Mouse (Mus musculus) forebrain, embryonic 13.5 days (tissue): Measurements from ENCODE around the gene 2310011J03Rik. TPM values are rescaled to one million over a fixed set of nuclear protein-coding genes. Genes with fewer than 3 reads are reported as not detected.

Experiments
- ATAC-seq: fragments of 200-750 bp; cut with Nextera tagmentation; 2 replicates; pipeline ENCODE4 v1.8.0; 2017
- H3K27ac ChIP-seq: fragments of 300-500 bp; sonication (generic); 2 replicates; pipeline ENCODE4 v1.5.1; 2015; ENCODE audit warnings: inconsistent platforms, mild to moderate bottlenecking, moderate library complexity
- H3K27me3 ChIP-seq: fragments of 300-500 bp; sonication (generic); 2 replicates; pipeline ENCODE4 v1.6.1; 2015; ENCODE audit warnings: mild to moderate bottlenecking, inconsistent platforms
- H3K36me3 ChIP-seq: fragments of 300-500 bp; sonication (generic); 2 replicates; pipeline ENCODE4 v1.6.1; 2015; ENCODE audit warnings: mild to moderate bottlenecking, inconsistent platforms; ENCODE audit not compliant: poor library complexity, severe bottlenecking
- H3K4me1 ChIP-seq: fragments of 300-500 bp; sonication (generic); 2 replicates; pipeline ENCODE4 v1.6.1; 2015; ENCODE audit warnings: inconsistent platforms
- H3K4me2 ChIP-seq: fragments of 300-500 bp; sonication (generic); 2 replicates; pipeline ENCODE4 v1.6.1; 2015; ENCODE audit warnings: inconsistent platforms, mild to moderate bottlenecking, moderate library complexity
- H3K4me3 ChIP-seq: fragments of 300-500 bp; sonication (generic); 2 replicates; pipeline ENCODE4 v1.5.1; 2015; ENCODE audit warnings: mild to moderate bottlenecking, inconsistent platforms
- H3K9ac ChIP-seq: fragments of 300-500 bp; sonication (generic); 2 replicates; pipeline ENCODE4 v1.6.1; 2015; ENCODE audit warnings: mild to moderate bottlenecking, inconsistent platforms
- H3K9me3 ChIP-seq: fragments of 300-500 bp; sonication (generic); replicated peaks from 2 replicates; pipeline ENCODE4 v1.6.1; 2016; ENCODE audit warnings: inconsistent platforms
- whole genome bisulfite sequencing: fragments of 180-500 bp; shearing (Covaris S2); methylation state at CpG from one replicate; pipeline ENCODE4 v1.1.7; 2015; 5-methylcytosine and 5-hydroxymethylcytosine counted together
- polyA plus RNA-seq: library from polyadenylated mRNA; unstranded; fragments of >200 nt; fragmentation: Nextera tagmentation; extraction: Ambion mirVana; gene quantifications from 2 replicates; pipeline ENCODE4 v1.2.1, GENCODE M21; 2015

Gene 2310011J03Rik
- polyA plus RNA-seq, 1 experiment from 2014 or later = 43.3 TPM

DNA sequence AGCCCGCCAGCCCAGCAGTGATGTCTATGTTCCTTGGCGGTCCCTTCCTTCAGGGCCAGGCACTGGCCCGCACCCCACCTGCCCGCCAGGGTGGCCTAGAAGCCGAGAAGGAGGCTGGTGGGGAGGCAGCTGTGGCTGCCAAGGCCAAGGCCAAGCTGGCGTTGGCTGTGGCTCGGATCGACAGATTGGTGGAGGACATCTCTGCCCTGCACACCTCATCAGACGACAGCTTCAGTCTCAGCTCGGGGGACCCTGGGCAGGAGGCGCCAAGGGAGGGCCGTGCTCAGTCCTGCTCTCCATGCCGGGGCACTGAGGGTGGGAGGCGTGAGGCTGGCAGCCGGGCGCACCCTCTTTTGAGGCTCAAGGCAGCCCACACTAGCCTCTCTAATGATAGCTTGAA is 8.8 kb downstream of the 2310011J03Rik start:
- H3K4me1 ChIP-seq = peaks cover 39% of the 10 kb centered on the region
- no peak overlapping the region for H3K9ac ChIP-seq
- H3K9me3 ChIP-seq = no peaks in the 10 kb centered on the region
- peaks cover 100% of the 10 kb centered on the region for H3K36me3 ChIP-seq
- no peak overlapping the region for H3K4me3 ChIP-seq
- H3K27me3 ChIP-seq = 0 out of 2 replicates have a peak, but pooled peaks cover 3% of the 10 kb centered on the region
- no peak overlapping the region for H3K4me2 ChIP-seq
- WGBS = 91% methylated on average over 15 of the region's 16 CpGs
- H3K27ac ChIP-seq = no peak overlapping the region
- ATAC-seq = no peak

DNA sequence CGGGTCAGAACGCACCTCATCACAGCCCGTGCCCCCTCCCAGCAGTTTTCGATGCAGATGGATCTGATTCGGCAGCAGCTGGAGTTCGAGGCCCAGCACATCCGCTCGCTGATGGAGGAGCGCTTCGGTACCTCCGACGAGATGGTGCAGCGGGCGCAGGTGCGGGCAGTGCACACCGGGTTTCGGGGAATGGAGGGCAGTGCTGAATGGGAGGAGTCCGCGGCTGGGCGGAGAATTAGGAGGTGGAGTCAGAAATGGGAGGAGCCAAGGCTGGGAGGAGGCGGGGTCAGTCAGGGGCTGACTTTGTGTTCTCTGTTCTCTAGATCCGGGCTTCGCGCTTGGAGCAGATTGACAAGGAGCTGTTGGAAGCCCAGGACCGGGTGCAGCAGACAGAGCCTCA is 15.5 kb downstream of the 2310011J03Rik start:
- Histone ChIP-seq H3K9me3 (no peaks in the 10 kb centered on the region), H3K4me3 (peak overlapping the region; percentile 14)

DNA sequence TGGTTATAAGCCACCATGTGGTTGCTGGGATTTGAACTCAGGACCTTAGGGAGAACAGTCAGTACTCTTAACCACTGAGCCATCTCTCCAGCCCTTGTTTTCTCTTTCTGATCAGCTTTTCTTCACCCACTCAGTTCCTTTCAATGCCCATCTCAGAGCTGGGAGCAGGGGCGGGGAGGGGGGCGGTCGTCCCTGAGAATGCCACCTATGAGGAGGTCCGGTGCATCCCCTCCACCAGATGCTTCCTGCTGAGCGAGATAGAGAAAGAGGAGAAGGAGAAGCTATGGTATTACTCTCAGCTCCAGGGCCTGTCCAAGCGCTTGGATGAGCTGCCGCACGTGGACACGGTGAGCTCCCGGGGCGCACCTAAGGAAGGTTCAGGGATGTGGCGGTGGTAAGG is 15.9 kb downstream of the 2310011J03Rik start:
- 36% methylated on average over 12 of the region's 12 CpGs for WGBS

More for the DNA sequence above, 15.5 kb downstream of the 2310011J03Rik start:
- WGBS = 32% methylated on average over 25 of the region's 25 CpGs
- Histone ChIP-seq H3K4me1 (peaks cover 59% of the 10 kb centered on the region), H3K27ac (no peak overlapping the region), H3K36me3 (peaks cover 84% of the 10 kb centered on the region), H3K9ac (peak overlapping the region; percentile 40; the same call in 1 of the 2 replicates), H3K4me2 (peak overlapping the region; percentile 35), H3K27me3 (no peaks in the 10 kb centered on the region)
- no peak for ATAC-seq

DNA sequence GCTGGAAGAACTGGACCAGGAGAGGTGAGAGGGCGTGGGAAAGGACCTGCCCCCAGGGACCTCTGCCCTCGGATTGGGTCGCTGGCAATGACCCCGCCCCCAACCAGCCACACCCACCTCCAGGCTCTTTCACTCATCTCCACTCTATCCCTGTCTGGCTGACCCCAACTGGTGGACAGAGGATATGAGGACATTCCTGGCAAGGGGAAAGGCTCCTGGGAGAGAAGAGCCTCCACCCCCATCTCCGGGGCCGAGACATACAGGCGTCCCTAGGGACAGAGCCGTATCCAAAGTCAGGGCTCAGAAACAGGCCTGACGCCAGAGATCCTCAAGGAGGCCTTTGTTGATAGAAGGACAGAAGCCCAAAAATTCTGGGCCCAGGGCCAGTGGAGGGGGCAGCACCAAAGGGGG is 17.9 kb downstream of the 2310011J03Rik start:
- ATAC-seq = no peak
- Histone ChIP-seq H3K4me1 (peaks cover 78% of the 10 kb centered on the region), H3K4me2 (peak overlapping the region; percentile 86), H3K36me3 (peaks cover 60% of the 10 kb centered on the region), H3K27me3 (no peaks in the 10 kb centered on the region), H3K9ac (peak overlapping the region; percentile 99), H3K27ac (peak overlapping the region; percentile 26; the same call in 1 of the 2 replicates), H3K9me3 (no peaks in the 10 kb centered on the region), H3K4me3 (peak overlapping the region; percentile 73)
- 21% methylated on average over 9 of the region's 9 CpGs for WGBS

More for the DNA sequence above, 15.9 kb downstream of the 2310011J03Rik start:
- H3K27me3 ChIP-seq = no peaks in the 10 kb centered on the region
- H3K4me3 ChIP-seq = peak overlapping the region; percentile 14; the same call in 1 of the 2 replicates
- peaks cover 80% of the 10 kb centered on the region for H3K36me3 ChIP-seq
- ATAC-seq = no peak
- H3K27ac ChIP-seq = no peak overlapping the region
- peak overlapping the region; percentile 35 for H3K4me2 ChIP-seq
- peaks cover 63% of the 10 kb centered on the region for H3K4me1 ChIP-seq
- H3K9ac ChIP-seq = peak overlapping the region; percentile 40; the same call in 1 of the 2 replicates
- H3K9me3 ChIP-seq = no peaks in the 10 kb centered on the region

DNA sequence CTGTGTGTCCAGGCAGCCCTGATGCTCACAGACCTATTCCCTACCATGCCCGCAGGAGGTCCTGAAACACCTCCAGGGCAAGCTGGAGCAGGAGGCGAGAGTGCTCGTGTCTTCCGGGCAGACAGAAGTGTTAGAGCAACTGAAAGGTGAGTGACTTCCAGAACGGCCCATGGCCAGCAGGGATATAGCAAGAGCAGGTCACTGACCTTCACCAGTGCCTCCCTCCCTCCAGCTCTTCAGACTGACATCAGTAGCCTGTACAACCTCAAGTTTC is 18.3 kb downstream of the 2310011J03Rik start:
- 62% methylated on average over 5 of the region's 5 CpGs for WGBS
- H3K4me3 ChIP-seq = peak overlapping the region; percentile 73
- H3K27me3 ChIP-seq = no peaks in the 10 kb centered on the region
- ATAC-seq = no peak
- peak overlapping the region; percentile 98; the same call in 1 of the 2 replicates for H3K27ac ChIP-seq
- no peaks in the 10 kb centered on the region for H3K9me3 ChIP-seq
- peaks cover 83% of the 10 kb centered on the region for H3K4me1 ChIP-seq
- peak overlapping the region; percentile 86 for H3K4me2 ChIP-seq
- peaks cover 55% of the 10 kb centered on the region for H3K36me3 ChIP-seq
- peak overlapping the region; percentile 99 for H3K9ac ChIP-seq

DNA sequence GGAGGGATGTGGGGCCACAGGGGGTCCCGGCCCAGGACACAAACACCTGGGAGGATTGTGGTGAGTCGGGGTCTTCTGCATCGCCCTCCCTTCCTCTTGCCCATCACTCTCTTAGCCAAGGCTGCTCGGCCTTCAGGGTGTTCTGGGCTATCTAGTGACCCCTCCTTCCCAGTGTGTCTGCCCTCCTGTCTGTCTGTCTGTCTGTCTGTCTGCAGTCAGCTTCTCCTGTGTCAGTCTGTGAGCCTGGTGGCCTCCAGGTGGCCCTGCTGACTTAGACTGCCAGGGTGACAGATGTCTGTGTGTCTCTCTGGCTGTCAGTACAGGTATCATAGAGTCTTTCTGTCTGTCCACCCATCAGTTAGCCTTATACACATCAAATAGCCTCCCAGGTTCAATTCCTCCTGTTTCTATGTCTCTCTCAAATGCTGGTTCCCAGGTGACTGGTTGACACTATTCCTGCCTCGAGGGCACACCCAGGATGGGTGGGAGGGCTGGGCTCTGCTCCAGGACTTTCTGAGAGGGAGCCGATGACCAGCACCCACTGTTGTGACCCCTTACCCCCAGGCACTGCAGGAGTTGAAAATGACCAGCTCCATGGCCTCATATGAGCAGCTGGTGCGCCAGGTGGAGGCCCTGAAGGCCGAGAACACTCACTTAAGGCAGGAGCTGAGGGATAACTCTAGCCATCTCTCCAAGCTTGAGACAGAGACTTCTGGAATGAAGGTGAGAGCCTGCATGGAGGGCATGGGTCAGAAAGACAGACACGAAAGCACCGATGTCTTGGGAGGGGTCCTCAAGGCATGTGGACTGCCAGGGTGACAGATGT is 18.9 kb downstream of the 2310011J03Rik start:
- Histone ChIP-seq H3K9me3 (no peaks in the 10 kb centered on the region), H3K4me1 (peaks cover 88% of the 10 kb centered on the region), H3K4me3 (peak overlapping the region; percentile 73), H3K4me2 (peak overlapping the region; percentile 86), H3K27me3 (no peaks in the 10 kb centered on the region), H3K36me3 (peaks cover 50% of the 10 kb centered on the region), H3K9ac (peak overlapping the region; percentile 99), H3K27ac (peak overlapping the region; percentile 98)
- ATAC-seq = no peak; the same call in 1 of the 2 replicates
- WGBS = 70% methylated on average over 9 of the region's 10 CpGs

DNA sequence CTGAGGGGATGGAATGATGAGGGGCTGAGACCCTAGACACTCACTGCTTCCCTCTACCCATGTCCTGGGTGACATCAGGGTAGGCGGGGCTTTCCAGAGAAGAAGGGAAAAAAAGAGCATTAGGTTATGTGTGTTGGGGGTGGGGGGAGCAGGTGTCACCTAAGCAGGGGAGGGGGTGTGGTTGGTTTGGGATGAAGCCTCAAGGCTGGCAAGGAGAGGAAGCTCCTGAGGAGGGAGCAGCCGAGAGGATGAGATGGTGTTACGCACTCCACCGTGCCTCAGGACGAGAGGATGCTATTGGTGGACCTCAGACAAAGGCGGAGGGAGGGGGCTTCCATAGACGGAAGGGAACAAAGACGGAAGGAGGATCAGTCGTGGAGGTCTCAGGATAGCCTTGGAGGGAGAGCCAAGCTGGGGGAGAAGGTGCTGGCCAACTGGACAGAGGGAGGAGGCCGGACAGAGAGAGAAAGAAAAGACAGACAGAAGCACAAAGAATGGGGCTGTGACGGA is 19.6 kb downstream of the 2310011J03Rik start:
- peak overlapping the region; percentile 73 for H3K4me3 ChIP-seq
- peak overlapping the region; percentile 99 for H3K9ac ChIP-seq
- peak overlapping the region; percentile 86 for H3K4me2 ChIP-seq
- H3K27ac ChIP-seq = peak overlapping the region; percentile 98
- ATAC-seq = peak; percentile 83
- WGBS = 5% methylated on average over 11 of the region's 11 CpGs
- H3K27me3 ChIP-seq = no peaks in the 10 kb centered on the region
- H3K36me3 ChIP-seq = peaks cover 42% of the 10 kb centered on the region
- peaks cover 91% of the 10 kb centered on the region for H3K4me1 ChIP-seq
- no peaks in the 10 kb centered on the region for H3K9me3 ChIP-seq

DNA sequence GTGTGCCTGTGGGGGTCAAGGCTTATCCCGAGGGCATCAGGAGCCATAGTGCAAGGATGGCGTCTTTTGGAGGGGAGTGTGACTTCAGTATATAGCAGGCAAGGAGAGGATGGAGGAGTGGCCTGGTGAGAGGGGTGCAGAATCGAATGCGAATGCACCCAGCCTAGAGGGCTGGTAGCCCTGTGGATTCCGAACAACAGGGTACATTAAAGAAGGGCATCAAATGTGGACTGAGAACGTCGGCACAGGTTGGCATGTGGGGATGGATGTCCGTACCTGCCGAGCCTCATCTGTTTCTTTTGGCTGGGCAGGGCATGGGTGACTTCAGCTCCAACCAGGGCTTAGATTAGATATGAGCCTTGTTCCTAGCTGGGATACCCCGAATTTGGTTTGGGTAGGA is 20.5 kb downstream of the 2310011J03Rik start:
- no peak for ATAC-seq
- H3K27ac ChIP-seq = peak overlapping the region; percentile 98
- WGBS = 43% methylated on average over 10 of the region's 10 CpGs
- H3K9me3 ChIP-seq = no peaks in the 10 kb centered on the region
- H3K36me3 ChIP-seq = peaks cover 36% of the 10 kb centered on the region
- H3K4me1 ChIP-seq = peaks cover 94% of the 10 kb centered on the region
- H3K4me2 ChIP-seq = peak overlapping the region; percentile 86
- peak overlapping the region; percentile 73 for H3K4me3 ChIP-seq
- no peaks in the 10 kb centered on the region for H3K27me3 ChIP-seq
- peak overlapping the region; percentile 99 for H3K9ac ChIP-seq

DNA sequence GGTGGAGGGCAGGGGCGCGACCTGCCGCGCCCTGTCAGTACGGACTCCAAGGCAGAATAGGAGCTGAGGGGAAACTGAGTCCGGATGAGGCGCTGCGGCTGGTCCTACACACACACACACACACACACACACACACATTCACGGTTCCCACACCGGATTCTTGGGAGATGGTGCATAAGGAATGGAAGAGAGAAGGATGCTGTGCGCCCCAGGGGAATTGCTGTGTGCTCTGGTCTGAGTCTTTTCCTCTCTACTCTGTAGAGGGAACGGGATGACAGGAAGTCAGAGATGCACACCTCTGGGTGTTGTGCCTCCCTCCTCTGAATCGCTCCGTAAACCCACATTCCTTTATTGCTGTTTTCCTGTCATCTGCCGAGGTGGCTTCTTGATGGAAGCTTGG is 21.0 kb downstream of the 2310011J03Rik start:
- Histone ChIP-seq H3K27me3 (no peaks in the 10 kb centered on the region), H3K36me3 (peaks cover 36% of the 10 kb centered on the region), H3K4me1 (peaks cover 94% of the 10 kb centered on the region), H3K4me2 (peak overlapping the region; percentile 86), H3K9ac (peak overlapping the region; percentile 99), H3K4me3 (peak overlapping the region; percentile 73), H3K27ac (peak overlapping the region; percentile 98), H3K9me3 (no peaks in the 10 kb centered on the region)
- ATAC-seq = no peak
- WGBS = 4% methylated on average over 15 of the region's 15 CpGs

DNA sequence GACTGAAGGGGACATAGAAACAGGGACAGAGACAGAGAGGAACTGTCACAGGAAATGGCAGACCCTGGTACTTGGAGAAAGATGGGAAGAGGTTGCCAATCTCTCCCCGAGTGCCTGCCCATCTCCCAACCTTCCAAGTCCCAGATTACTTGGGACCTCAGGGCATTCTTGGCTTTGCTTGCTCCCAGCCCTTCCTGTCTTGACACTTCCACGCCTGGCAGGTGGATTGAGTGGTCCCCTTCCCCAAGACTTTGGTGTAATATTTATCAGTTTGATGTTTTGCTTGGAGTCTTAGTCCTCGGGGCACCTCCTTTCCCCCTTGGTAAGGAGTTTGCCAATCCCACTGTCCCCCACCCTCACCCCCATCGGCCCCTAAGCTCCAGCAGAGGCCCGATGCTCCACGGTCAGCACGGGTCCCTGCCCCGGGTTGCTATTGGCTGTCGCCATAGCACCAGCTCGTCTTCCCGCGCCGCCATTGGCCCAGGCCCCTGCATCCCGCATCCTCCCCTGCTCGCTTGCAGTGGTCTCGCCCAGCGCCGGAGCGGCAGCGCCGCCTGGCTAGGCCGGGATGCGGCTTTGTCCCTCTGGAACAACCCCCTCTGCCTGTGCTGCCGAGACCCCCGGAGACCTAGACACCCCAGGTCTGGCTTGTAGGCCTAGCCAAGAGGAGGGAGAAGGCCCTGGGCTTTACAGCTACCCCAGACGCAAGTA is 21.6 kb downstream of the 2310011J03Rik start:
- WGBS = 2% methylated on average over 24 of the region's 26 CpGs
- peak; percentile 86 for ATAC-seq
- peak overlapping the region; percentile 98 for H3K27ac ChIP-seq
- H3K4me2 ChIP-seq = peak overlapping the region; percentile 86
- H3K4me1 ChIP-seq = peaks cover 94% of the 10 kb centered on the region
- H3K4me3 ChIP-seq = peak overlapping the region; percentile 73
- H3K9me3 ChIP-seq = no peaks in the 10 kb centered on the region
- peak overlapping the region; percentile 99 for H3K9ac ChIP-seq
- peaks cover 36% of the 10 kb centered on the region for H3K36me3 ChIP-seq
- H3K27me3 ChIP-seq = no peaks in the 10 kb centered on the region

DNA sequence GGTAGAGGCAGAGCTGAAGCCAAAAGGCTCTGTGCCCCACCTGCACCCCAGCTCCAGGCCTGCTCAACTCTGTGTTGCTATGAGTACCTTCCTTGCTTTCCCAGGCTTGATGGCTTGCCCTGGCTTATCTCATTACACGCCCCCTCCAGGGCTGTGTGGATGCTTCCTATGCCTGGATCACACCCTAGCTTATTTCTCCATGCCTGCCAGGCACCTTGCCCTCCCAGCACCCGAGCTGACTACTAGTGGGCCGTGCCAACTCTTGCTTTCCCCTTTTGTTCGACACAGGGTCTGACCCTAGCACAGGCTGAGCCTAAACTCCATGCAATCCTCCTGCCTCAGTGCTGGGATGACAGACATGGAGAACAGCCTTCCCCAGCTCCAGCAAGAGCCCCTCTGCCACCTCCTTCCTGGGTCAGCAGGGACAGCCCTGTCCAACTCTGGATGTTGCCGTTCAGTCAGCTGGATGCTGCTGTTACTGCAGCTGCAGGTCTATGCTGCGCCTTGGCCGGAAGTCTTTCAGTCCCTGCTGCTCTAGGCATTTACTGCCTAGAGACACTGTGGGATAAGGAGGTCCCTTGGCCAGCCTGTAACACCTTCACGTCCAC is 22.7 kb downstream of the 2310011J03Rik start:
- Histone ChIP-seq H3K27me3 (no peaks in the 10 kb centered on the region), H3K4me1 (peaks cover 93% of the 10 kb centered on the region), H3K9ac (peak overlapping the region; percentile 99), H3K4me2 (peak overlapping the region; percentile 86), H3K9me3 (no peaks in the 10 kb centered on the region), H3K4me3 (peak overlapping the region; percentile 73; the same call in 1 of the 2 replicates), H3K36me3 (peaks cover 32% of the 10 kb centered on the region), H3K27ac (peak overlapping the region; percentile 98; the same call in 1 of the 2 replicates)
- WGBS = 73% methylated on average over 8 of the region's 8 CpGs
- no peak for ATAC-seq
